28 mouse cellular contexts compared by ENCODE assay signal in the genomic region with DNA sequence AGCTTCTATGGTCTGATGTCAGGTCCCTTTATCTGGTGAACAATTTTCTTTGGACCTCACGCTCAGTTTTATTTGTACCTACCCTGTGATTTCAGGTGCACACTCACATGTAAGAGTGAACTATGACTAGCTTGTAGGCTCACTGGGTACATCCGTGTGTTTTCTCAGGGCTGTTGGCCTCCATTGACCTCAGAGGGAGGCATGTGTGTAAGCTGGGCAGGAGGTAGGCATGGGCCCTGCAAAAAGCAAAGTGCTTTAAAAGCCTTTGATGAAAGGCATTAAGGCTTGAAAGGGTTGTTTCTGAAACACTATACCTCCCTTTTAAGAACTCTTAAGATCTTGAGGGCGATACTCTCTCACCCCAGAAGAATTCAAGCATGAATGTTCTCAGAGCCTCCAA.
DNase-seq lines count a peak whose midpoint lies in the region; ATAC-seq lines count a peak whose summit lies in the region.
"Had no signal": no experiment of that assay in that cellular context is flagged by ENCODE, and none has a peak within 500 bp of the region (broad histone marks: within the 10 kb centered on the region; RNA-seq: fewer than 3 reads in every experiment).

No protein-coding gene starts in this region.

- DNase-seq in embryonic facial prominence, embryonic 11.5 days (ENCODE audit: low spot score): peak; percentile 38
- no peak for DNase-seq in embryonic facial prominence, embryonic 10.5 days (ENCODE audit: low spot score)
- no peak for DNase-seq in kidney, postnatal 25 days
- no peak for DNase-seq in neural tube, embryonic 10.5 days (ENCODE audit: extremely low spot score, low spot score)
- DNase-seq in frontal cortex, postnatal 36 days (ENCODE audit: low spot score in 2 of 2): no peak
- DNase-seq: adrenal gland, adult 2 months; adrenal gland, postnatal 14 days; cerebellum, adult 11 months; cerebellum, adult 2 months; cerebellum, adult 9-11 months; cerebellum, postnatal 25 days; gastrocnemius, postnatal 10 days; gastrocnemius, postnatal 36 days; heart, adult 2 months; heart, postnatal 14 days; heart, postnatal 4 days had no signal

- no peaks in the 10 kb centered on the region for H3K9me3 ChIP-seq in embryonic facial prominence, embryonic 11.5 days (replicated peaks; ENCODE audit: control insufficient read depth, low read length)
- no peaks in the 10 kb centered on the region for H3K9me3 ChIP-seq in embryonic facial prominence, embryonic 10.5 days
- H3K9me3 ChIP-seq in kidney, embryonic 16.5 days (ENCODE audit: low read length): no peaks in the 10 kb centered on the region
- no peaks in the 10 kb centered on the region for H3K9me3 ChIP-seq in neural tube, embryonic 15.5 days (replicated peaks)
- H3K9me3 ChIP-seq: embryonic facial prominence, embryonic 12.5 days; forebrain, embryonic 12.5 days; forebrain, embryonic 15.5 days; heart, embryonic 10.5 days; heart, embryonic 13.5 days had no signal

- WGBS in embryonic facial prominence, embryonic 11.5 days: 46% methylated on average over 3 of the region's 3 CpGs
- 48% methylated on average over 3 of the region's 3 CpGs for WGBS in embryonic facial prominence, embryonic 10.5 days
- 19% methylated on average over 3 of the region's 3 CpGs for WGBS in kidney, embryonic 16.5 days
- 61% methylated on average over 3 of the region's 3 CpGs for WGBS in neural tube, embryonic 15.5 days

- no peaks in the 10 kb centered on the region for H3K4me1 ChIP-seq in embryonic facial prominence, embryonic 11.5 days (ENCODE audit: control insufficient read depth, insufficient read depth, low read length)
- peaks cover 10% of the 10 kb centered on the region; the same call in 1 of the 2 replicates for H3K4me1 ChIP-seq in embryonic facial prominence, embryonic 10.5 days
- H3K4me1 ChIP-seq in kidney, embryonic 16.5 days (ENCODE audit: insufficient read depth, low read length): no peaks in the 10 kb centered on the region
- no peaks in the 10 kb centered on the region for H3K4me1 ChIP-seq in neural tube, embryonic 15.5 days
- H3K4me1 ChIP-seq: embryonic facial prominence, embryonic 12.5 days; forebrain, embryonic 12.5 days; forebrain, embryonic 15.5 days; heart, embryonic 10.5 days; heart, embryonic 13.5 days had no signal

- no peaks in the 10 kb centered on the region for H3K36me3 ChIP-seq in embryonic facial prominence, embryonic 11.5 days (replicated peaks; ENCODE audit: control insufficient read depth, insufficient read depth, low read depth, low read length)
- H3K36me3 ChIP-seq in embryonic facial prominence, embryonic 10.5 days (replicated peaks): no peaks in the 10 kb centered on the region
- H3K36me3 ChIP-seq in kidney, embryonic 16.5 days (ENCODE audit: insufficient read depth, low read length): no peaks in the 10 kb centered on the region
- no peaks in the 10 kb centered on the region for H3K36me3 ChIP-seq in neural tube, embryonic 15.5 days
- H3K36me3 ChIP-seq: embryonic facial prominence, embryonic 12.5 days; forebrain, embryonic 12.5 days; forebrain, embryonic 15.5 days; heart, embryonic 10.5 days; heart, embryonic 13.5 days had no signal

- H3K27me3 ChIP-seq in embryonic facial prominence, embryonic 11.5 days (ENCODE audit: control insufficient read depth, insufficient read depth, low read length): no peaks in the 10 kb centered on the region
- H3K27me3 ChIP-seq in embryonic facial prominence, embryonic 10.5 days (replicated peaks; ENCODE audit: low read depth, poor library complexity, severe bottlenecking): no peaks in the 10 kb centered on the region
- no peaks in the 10 kb centered on the region for H3K27me3 ChIP-seq in kidney, embryonic 16.5 days (ENCODE audit: insufficient read depth, low read length)
- no peaks in the 10 kb centered on the region for H3K27me3 ChIP-seq in neural tube, embryonic 15.5 days (replicated peaks)
- H3K27me3 ChIP-seq: embryonic facial prominence, embryonic 12.5 days; forebrain, embryonic 12.5 days; forebrain, embryonic 15.5 days; heart, embryonic 13.5 days had no signal

- no peak overlapping the region for H3K4me3 ChIP-seq in embryonic facial prominence, embryonic 11.5 days (ENCODE audit: low read depth, low read length)
- H3K4me3 ChIP-seq in embryonic facial prominence, embryonic 10.5 days: no peak overlapping the region
- no peak overlapping the region for H3K4me3 ChIP-seq in kidney, embryonic 16.5 days (ENCODE audit: low read length)
- no peak overlapping the region for H3K4me3 ChIP-seq in neural tube, embryonic 15.5 days (replicated peaks)
- H3K4me3 ChIP-seq: embryonic facial prominence, embryonic 12.5 days; erythroblast, embryonic 14.5 days; forebrain, embryonic 12.5 days; forebrain, embryonic 15.5 days; heart, adult 2 months; heart, embryonic 10.5 days; heart, embryonic 13.5 days had no signal

- no peak overlapping the region for H3K9ac ChIP-seq in embryonic facial prominence, embryonic 11.5 days (replicated peaks; ENCODE audit: low read length)
- H3K9ac ChIP-seq in kidney, embryonic 16.5 days (replicated peaks; ENCODE audit: low read length): no peak overlapping the region
- H3K9ac ChIP-seq in neural tube, embryonic 15.5 days (replicated peaks): no peak overlapping the region
- H3K9ac ChIP-seq: embryonic facial prominence, embryonic 12.5 days; forebrain, embryonic 12.5 days; forebrain, embryonic 15.5 days; heart, embryonic 13.5 days; hindbrain, embryonic 14.5 days had no signal

- no peak overlapping the region for H3K27ac ChIP-seq in embryonic facial prominence, embryonic 11.5 days (replicated peaks; ENCODE audit: low read depth, low read length)
- H3K27ac ChIP-seq in embryonic facial prominence, embryonic 10.5 days (replicated peaks): no peak overlapping the region
- H3K27ac ChIP-seq in kidney, embryonic 16.5 days (ENCODE audit: low read length): no peak overlapping the region
- no peak overlapping the region for H3K27ac ChIP-seq in neural tube, embryonic 15.5 days (replicated peaks)
- H3K27ac ChIP-seq: embryonic facial prominence, embryonic 12.5 days; forebrain, embryonic 12.5 days; forebrain, embryonic 15.5 days; heart, adult 2 months; heart, embryonic 10.5 days; heart, embryonic 13.5 days; hindbrain, embryonic 14.5 days; hindbrain, postnatal 0 days had no signal

- H3K4me2 ChIP-seq in embryonic facial prominence, embryonic 11.5 days (ENCODE audit: low read depth, low read length): no peak overlapping the region
- no peak overlapping the region for H3K4me2 ChIP-seq in kidney, embryonic 16.5 days (replicated peaks; ENCODE audit: low read depth, low read length)
- no peak overlapping the region for H3K4me2 ChIP-seq in neural tube, embryonic 15.5 days
- H3K4me2 ChIP-seq: embryonic facial prominence, embryonic 12.5 days; forebrain, embryonic 12.5 days; forebrain, embryonic 15.5 days; heart, embryonic 13.5 days; hindbrain, embryonic 14.5 days had no signal

- 0 out of 2 replicates have a peak, but pooled peaks have one; percentile 34 for ATAC-seq in embryonic facial prominence, embryonic 11.5 days (replicated peaks; ENCODE audit: insufficient number of reproducible peaks, low FRiP score, low TSS enrichment, low read depth)
- ATAC-seq in kidney, embryonic 16.5 days (ENCODE audit: low FRiP score, low TSS enrichment): peak; percentile 63; the same call in 1 of the 2 replicates
- ATAC-seq in neural tube, embryonic 15.5 days (ENCODE audit: low FRiP score): 0 out of 2 replicates have a peak, but pooled peaks have one; percentile 11
- ATAC-seq: CD4-positive, CD25-positive, alpha-beta regulatory T cell, adult 4 months; forebrain, embryonic 15.5 days; hindbrain, postnatal 0 days; inflammation-experienced regulatory T-cells, adult 6 months had no signal

Comparison
In these comparisons a context has a peak if more than half of its experiments do, and no peak if none do; other contexts are left out.
1. ATAC-seq: peak in every context shown above with its lines; median percentile 63 in kidney, embryonic 16.5 days; 34 in embryonic facial prominence, embryonic 11.5 days; 11 in neural tube, embryonic 15.5 days.